Mouse (Mus musculus) olfactory bulb, adult 2 months (tissue): ENCODE measurements at regions not wholly inside any gene's neighbourhood (a gene's known extent, or its start where the extent isn't known, plus 50 kb on each side); places are given as distances from the start of the nearest gene placed in this dataset.

Experiments used
- H3K27ac ChIP-seq: fragments of 200-500 bp; 2 replicates; pipeline ENCODE4 v1.5.1; 2012; ENCODE audit warnings: low read depth, low read length; ENCODE audit not compliant: insufficient read depth
- H3K4me1 ChIP-seq: fragments of 200-500 bp; 2 replicates; pipeline ENCODE4 v1.6.1; 2012; ENCODE audit warnings: low read length; ENCODE audit not compliant: control insufficient read depth, insufficient read depth
- H3K4me3 ChIP-seq: fragments of 200-500 bp; 2 replicates; pipeline ENCODE4 v1.5.1; 2012; ENCODE audit warnings: mild to moderate bottlenecking, low read depth, low read length, moderate library complexity; ENCODE audit not compliant: insufficient read depth
- CTCF ChIP-seq: fragments of 200-500 bp; IDR thresholded peaks from 2 replicates; pipeline ENCODE4 v1.5.1; 2012; ENCODE audit warnings: low read depth, mild to moderate bottlenecking, low read length, moderate library complexity; ENCODE audit not compliant: insufficient read depth
- POLR2A ChIP-seq: fragments of 200-500 bp; IDR thresholded peaks from 2 replicates; pipeline ENCODE4 v1.6.1; 2012; ENCODE audit warnings: mild to moderate bottlenecking, low read depth, low read length, moderate library complexity; ENCODE audit not compliant: insufficient read depth
- whole genome bisulfite sequencing: fragments of 180-500 bp; shearing (Covaris S2); methylation state at CpG from one replicate; pipeline ENCODE4 v1.1.7; 2018; 5-methylcytosine and 5-hydroxymethylcytosine counted together

GRCm38 (mm10) chr3:149410518-149410917, 420.2 kb upstream of the Adgrl2 start:
- Histone ChIP-seq H3K4me1 (no peaks in the 10 kb centered on the region), H3K27ac (no peak overlapping the region), H3K4me3 (no peak overlapping the region)
- no peak for TF ChIP-seq CTCF
- TF ChIP-seq POLR2A, result no peak
- 98% methylated on average over 2 of the region's 2 CpGs for WGBS

GRCm38 (mm10) chr3:149408858-149409257, 418.5 kb upstream of the Adgrl2 start:
- no peak overlapping the region for H3K27ac ChIP-seq
- WGBS, result 78% methylated on average over 3 of the region's 3 CpGs
- no peak for TF ChIP-seq POLR2A
- no peak for TF ChIP-seq CTCF
- no peaks in the 10 kb centered on the region for H3K4me1 ChIP-seq
- H3K4me3 ChIP-seq, result no peak overlapping the region

DNA sequence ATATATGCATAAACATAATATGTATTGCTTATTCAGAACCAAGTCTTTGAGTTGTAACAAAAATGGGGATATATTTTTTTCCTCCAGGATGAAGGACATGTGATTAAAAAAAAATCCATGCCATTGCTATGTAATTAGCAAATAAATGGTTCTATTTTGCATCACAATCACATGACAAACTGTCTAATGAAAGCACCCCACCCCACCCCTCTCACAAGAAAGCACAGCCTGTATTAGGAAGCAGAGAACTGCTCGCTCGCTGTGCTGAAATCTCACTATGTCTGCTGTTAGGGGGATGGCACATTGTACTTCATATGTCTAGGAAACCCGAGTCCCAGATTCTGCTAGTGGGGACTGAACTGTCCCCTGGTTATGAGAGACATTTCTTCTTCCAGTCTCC, 415.5 kb upstream of the Adgrl2 start:
- H3K4me1 ChIP-seq, result no peaks in the 10 kb centered on the region
- H3K4me3 ChIP-seq, result no peak overlapping the region
- 70% methylated on average over 3 of the region's 3 CpGs for WGBS
- TF ChIP-seq POLR2A (no peak), CTCF (no peak)
- H3K27ac ChIP-seq, result no peak overlapping the region

DNA sequence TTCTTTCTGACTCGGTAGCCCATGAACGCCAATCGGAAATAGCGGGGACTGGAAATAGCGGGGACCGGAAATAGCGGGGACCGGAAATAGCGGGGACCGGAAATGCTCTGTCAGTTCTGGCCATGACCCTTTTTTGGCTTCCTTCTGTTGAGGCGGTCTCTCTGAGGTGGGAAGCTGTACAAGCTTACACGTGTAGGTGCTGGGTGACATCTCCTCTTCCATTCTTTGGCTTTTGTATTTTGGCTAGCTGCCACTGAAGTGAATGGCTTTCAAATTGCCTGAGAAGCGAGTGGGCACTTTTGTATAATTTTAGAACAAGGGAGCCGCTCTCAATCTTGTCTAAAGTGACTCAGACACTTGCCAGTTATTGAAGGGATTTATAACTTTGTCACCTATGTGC, 414.3 kb upstream of the Adgrl2 start:
- WGBS, result 92% methylated on average over 14 of the region's 14 CpGs
- H3K4me1 ChIP-seq, result no peaks in the 10 kb centered on the region
- no peak overlapping the region for H3K4me3 ChIP-seq
- no peak overlapping the region for H3K27ac ChIP-seq
- TF ChIP-seq POLR2A (no peak), CTCF (no peak)

- H3K27ac ChIP-seq, result no peak overlapping the region
- no peaks in the 10 kb centered on the region for H3K4me1 ChIP-seq
- TF ChIP-seq CTCF, result no peak
- no peak for TF ChIP-seq POLR2A
- H3K4me3 ChIP-seq, result no peak overlapping the region
- WGBS, result 81% methylated on average over 9 of the region's 9 CpGs
Measured at GRCm38 (mm10) chr3:149402496-149402895, 412.1 kb upstream of the Adgrl2 start.

GRCm38 (mm10) chr3:149395082-149395481, 404.7 kb upstream of the Adgrl2 start:
- TF ChIP-seq POLR2A (no peak), CTCF (no peak)
- H3K27ac ChIP-seq, result no peak overlapping the region
- no peak overlapping the region for H3K4me3 ChIP-seq
- WGBS, result 73% methylated on average over 4 of the region's 4 CpGs
- H3K4me1 ChIP-seq, result no peaks in the 10 kb centered on the region

DNA sequence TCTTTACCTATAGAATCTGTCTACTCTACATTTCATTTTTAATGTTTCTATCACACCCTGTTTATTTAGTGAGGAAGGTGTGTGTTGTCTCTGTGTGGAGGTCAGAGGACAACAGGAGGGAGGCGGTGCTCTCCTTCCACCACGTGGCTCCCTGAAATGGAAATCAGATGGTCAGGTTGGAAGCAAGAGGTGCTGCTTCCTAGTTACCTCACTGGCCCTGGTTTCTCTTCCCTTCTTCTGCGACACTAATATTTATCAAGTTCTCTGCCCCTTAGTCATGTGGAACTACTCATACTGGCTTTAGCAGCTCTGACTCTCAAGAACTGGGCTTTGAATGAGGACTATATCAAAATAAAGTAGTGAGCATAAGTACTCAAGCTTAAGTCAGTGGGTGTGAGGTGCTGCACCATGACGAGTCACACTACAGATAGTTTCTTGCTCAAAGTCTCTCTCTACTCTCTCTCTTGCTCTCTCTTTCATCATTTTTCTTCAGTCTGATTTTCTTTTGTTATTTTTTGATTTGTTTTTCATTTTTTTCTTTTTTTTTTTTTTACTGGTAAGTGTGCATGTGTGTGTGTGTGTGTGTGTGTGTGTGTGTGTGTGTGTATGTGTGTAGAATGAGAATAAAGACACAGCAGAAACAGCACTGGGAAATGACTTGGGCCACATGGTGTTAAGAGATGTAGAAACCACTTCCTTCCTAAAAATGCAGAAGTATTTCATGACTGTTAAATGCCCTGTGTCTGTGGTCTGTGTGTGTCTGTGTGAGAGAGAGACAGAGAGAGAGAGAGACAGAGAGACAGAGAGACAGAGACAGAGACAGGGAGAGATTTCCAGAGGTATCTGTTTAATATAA, 403.2 kb upstream of the Adgrl2 start:
- 82% methylated on average over 4 of the region's 4 CpGs for WGBS
- Histone ChIP-seq H3K27ac (no peak overlapping the region), H3K4me3 (no peak overlapping the region), H3K4me1 (no peaks in the 10 kb centered on the region)
- TF ChIP-seq CTCF (no peak), POLR2A (no peak)

DNA sequence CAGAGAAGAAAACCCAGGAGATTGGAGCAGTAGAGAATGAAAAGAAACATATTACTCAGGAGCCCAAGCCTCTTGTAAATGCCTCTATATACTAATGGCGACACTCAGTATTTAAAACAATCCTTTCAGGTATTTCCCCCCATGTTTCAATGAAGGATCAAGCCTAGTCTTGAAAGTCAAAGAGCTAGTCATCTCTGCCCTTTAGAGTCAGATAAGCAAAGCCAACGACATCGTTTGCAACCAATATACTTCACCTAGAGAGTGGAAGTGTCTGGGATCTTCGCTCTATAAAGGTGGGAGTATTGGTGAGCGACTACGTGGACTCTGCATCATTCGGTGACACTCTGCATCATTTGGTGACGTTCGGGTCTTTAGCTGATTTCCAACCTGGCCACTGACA, 401.8 kb upstream of the Adgrl2 start:
- no peak for TF ChIP-seq CTCF
- TF ChIP-seq POLR2A, result no peak
- 97% methylated on average over 9 of the region's 9 CpGs for WGBS

DNA sequence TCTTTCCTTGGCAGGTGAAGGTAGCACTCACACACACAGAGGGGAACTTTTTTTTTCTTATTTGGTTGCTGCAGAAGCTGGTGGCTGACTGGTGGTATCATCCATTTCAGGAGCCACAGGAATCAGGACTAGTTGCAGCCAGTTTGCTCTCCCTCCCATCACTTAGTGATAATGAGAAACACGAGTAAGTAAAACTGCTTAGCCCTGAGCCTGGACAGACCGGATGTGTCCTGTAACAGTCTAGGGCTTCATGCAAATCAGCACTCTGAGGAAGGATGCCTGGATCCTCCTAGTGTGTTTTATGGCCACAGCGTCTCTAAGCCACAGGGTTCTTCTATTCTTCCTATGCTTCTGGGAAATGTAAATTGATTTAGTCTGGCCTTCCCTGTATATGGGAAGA, 397.2 kb upstream of the Adgrl2 start:
- H3K4me3 ChIP-seq, result no peak overlapping the region
- WGBS, result 68% methylated on average over 3 of the region's 3 CpGs
- H3K27ac ChIP-seq, result no peak overlapping the region
- TF ChIP-seq CTCF (no peak), POLR2A (no peak)
- H3K4me1 ChIP-seq, result no peaks in the 10 kb centered on the region

More for the DNA sequence above, 401.8 kb upstream of the Adgrl2 start:
- Histone ChIP-seq H3K4me3 (no peak overlapping the region), H3K4me1 (no peaks in the 10 kb centered on the region), H3K27ac (no peak overlapping the region)

DNA sequence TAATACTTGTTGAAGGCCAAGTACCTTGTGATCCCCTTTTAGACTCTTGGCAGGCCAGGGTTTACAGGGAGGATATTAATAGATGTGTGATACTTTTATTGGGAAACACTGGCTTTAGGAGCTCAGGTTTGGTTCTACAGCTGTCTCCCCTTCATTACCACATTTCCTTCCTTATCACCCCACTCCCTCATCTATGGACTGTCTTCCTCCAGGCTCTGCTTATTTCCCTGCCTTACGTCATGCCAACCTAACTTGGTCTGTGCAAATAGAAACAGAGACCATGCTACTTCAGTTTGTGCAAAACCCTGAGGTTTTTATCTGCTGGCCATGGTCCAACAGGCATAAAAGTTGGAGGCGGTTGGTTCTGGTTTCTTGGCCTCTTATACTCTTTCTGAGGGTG, 395.7 kb upstream of the Adgrl2 start:
- TF ChIP-seq POLR2A (no peak), CTCF (no peak)
- Histone ChIP-seq H3K4me1 (no peaks in the 10 kb centered on the region), H3K27ac (no peak overlapping the region), H3K4me3 (no peak overlapping the region)
- 77% methylated on average over 2 of the region's 2 CpGs for WGBS
